Mouse (Mus musculus): ENCODE measurements at regions not wholly inside any gene's neighbourhood (a gene's known extent, or its start where the extent isn't known, plus 50 kb on each side); places are given as distances from the start of the nearest gene placed in this dataset.

DNA sequence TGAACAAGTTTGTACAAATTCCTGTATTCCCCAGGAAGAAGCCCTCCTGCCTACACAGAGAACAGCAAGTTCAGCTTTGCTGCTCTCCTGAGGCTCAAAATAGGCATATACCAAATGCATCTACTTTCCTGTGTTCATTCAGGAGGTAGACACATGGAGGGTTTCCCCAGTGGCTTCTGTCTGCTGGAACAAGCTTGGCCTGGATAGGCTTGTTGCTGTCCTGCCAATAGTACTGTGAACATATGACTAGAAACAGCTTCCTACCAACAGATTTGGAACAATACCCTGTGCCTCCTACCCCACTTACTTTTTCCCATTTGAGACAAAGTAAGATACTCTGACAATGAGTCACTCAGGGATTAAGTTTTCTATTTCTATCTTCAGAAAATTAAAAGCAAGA lies 93.8 kb upstream of the Wdpcp start:
- peak; percentile 70 for DNase-seq (ENCODE audit: low read depth, low spot score)

DNA sequence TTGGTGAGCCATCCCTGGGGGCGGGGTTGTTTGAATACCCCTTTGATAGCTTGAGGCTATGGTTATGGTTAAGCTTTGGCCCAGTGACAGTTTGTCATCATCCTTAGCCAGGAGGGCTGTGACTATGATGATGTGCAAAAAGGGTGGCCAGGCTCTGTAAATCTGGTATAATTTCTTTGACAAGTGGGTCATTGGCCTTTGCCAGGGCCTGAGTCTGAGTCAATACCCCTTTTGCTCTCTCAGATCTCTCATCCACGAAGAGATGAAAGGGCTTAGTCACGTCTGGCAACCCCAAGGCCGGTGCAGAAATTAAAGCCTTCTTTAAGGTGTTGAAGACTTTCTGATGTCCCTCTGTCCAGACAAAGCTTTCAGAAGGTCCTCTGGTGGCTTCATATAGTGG lies 99.7 kb upstream of the Ugp2 start:
- DNase-seq (ENCODE audit: low read depth, low spot score) = no peak

DNA sequence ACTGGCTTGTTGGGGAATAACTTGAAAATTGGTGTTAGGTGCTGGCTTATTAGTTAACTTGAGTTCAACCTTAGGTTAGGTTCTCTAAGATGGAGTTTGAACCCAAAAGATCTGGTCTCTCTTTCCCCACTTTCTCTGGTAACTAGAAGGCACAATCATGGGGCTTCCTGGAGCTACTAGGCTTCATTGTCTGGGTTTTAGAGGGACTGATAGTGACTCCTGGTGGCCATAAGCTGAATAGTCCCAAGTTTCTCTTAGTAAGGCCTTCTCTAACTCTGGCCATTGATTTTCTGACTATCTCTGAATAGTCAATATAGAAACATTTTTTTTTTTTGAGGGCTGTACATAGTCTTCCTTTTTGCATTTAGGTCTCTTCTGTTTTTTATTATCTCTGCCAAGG lies 97.5 kb upstream of the Ugp2 start:
- DNase-seq (ENCODE audit: low read depth, low spot score) = no peak

DNA sequence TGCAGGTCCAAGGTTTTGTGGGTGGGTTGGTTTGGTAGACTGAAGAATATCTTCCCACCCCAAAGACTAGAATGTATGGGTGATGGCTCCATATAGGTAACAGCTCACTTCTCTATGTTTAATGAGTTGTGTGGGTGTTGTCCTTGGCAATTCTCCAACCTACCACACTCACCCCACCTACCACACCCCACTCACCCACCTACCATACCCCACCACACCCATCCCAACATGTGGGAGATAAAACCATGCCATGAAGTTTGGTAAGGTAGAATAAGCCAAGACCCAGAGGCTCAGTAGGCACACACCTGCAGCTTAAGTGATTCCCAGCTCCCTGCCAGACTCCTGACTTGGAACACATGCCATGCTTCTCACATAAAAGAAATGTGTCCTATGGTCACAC lies 89.0 kb upstream of the Ugp2 start:
- DNase-seq (ENCODE audit: low read depth, low spot score) = no peak

DNA sequence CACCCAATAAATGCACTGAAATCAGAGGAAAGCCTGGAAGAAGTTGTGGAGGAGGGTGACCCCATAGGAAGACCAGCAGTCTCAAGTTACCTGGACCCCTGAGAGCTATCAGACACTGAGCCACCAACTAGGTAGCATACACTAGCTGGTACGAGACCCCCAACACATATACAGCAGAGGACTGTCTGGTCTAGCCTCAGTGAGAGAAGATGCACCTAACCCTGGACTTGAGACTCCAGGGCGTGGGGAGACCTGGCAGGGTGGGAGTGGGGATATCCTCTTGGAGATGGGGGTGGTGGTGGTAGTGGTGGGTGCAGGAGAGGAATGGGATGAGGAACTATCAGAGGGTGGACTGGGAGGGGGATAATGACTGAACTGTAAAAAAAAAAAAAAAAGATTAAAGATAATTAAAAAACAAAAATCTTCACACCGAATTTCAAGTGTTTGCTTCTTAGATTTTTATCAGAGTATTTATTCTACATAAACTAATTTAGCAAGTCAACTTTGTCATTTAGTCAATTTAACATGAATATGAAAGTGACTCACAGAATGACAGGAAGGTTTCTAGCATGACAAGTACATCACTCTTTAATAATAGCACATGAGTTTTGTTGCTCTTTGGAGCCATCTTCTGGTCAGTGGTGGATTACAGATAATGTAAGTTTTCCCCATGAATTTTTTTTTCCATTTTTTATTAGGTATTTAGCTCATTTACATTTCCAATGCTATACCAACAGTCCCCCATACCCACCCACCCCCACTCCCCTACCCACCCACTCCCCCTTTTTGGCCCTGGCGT lies 82.5 kb upstream of the Ugp2 start:
- DNase-seq (ENCODE audit: low read depth, low spot score) = peak; percentile 24

DNA sequence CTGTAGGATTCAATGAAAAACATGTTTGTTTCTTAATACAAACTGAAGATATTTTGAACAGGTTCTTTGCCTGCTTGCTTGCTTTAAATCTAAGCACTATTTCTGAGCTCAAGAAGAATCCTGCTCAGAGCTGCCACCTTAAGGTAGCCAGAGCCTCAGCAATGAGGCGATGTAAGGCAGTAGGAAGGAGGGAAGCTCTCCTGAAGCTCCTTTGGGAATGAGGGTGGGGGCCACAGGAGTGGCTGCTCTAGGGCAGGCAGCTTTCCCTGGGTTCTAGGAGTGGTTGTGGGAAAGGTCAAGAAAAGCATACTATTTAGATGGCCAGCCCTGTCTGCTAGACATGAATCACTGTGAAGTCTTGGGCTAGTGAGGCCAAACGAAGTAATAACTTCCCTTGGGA lies 62.7 kb upstream of the Ugp2 start:
- DNase-seq (ENCODE audit: low read depth, low spot score) = peak; percentile 35

DNA sequence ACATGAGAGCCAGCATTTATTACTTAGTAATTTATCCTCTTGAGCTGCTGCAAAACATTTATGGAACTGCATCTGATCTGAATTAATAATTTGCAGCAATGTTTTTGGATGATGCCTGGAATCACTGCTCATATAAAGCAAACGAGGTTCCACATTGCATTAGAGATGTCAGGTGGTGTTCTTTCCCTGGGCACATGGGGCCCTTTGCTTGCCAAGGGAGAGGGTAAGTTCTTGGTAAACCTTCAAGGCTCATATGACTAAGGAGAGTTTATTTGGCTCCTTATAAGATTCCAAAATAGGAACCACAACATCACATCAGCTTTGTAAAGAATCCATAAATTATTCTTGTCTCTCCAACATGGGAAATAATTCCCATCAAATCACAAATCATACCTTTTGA lies 59.0 kb upstream of the Ugp2 start:
- no peak for DNase-seq (ENCODE audit: low read depth, low spot score)

DNA sequence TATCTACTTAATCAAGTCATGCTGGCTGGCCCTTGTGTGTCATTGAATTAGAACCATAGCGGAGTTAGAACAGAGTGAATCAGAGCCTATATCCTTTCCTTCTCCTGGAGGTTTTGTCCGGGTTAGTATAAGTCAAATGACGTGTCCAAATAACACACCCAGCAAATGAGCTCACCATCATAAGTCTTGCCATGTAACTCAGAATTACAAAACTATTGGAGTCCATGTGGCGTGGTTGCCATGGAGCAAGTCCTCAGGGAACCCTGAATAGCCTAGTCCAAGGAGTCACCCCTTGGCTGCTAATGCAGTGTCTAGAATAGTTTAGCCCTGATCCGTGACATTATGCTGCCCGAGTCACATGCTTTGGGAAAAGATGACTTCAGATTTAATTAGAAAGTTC lies 57.7 kb upstream of the Ugp2 start:
- DNase-seq (ENCODE audit: low read depth, low spot score) = no peak

DNA sequence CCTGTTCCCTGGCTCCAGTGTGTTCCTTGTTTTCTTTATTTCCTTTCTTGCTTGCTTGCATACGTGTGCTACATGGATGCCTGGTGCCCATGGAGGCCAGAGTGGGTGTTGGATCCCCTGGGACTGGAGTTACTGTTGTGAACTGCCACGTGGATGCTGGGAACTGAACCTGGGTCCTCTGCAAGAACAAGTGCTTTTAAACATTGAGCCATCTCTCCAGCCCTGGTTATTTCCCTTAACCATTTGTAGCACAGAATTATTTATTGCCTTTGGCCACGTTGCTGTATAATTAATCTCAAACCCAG lies 57.0 kb upstream of the Ugp2 start:
- DNase-seq (ENCODE audit: low read depth, low spot score) = no peak

DNA sequence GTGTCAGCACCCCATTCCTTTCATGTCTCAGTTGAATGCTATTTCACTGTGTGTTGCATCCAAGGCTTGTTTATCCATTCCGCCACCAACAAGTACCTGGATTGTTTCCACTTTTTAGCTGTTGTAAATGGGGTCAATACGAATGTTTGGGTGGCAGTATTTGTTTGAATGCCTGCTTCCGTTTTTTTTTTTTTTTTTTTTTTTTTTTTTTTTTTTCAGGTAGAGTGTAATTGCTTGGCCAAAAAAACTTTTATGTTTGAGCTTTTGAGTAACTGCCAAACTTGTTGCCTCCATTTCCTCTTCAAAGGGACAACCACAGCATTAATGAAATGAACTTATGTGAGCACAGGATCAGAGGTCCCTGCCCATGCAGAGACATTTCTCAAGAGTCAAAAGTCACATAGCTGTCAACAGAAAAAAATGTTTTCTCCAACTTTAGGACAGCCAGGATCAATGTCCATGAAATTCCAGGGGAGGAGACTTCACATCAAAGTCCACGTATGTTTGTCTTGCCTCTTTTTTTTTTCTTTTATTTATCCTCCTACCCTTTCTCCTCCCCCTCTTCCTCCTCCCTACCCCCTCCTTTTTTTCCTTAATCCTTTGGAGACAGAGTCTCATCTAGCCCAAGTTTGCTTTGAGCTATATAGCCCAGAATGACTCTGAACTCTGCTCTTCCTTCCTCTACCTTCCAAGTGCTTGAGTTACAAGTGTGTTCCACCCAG lies 56.5 kb upstream of the Ugp2 start:
- no peak for DNase-seq (ENCODE audit: low read depth, low spot score)

DNA sequence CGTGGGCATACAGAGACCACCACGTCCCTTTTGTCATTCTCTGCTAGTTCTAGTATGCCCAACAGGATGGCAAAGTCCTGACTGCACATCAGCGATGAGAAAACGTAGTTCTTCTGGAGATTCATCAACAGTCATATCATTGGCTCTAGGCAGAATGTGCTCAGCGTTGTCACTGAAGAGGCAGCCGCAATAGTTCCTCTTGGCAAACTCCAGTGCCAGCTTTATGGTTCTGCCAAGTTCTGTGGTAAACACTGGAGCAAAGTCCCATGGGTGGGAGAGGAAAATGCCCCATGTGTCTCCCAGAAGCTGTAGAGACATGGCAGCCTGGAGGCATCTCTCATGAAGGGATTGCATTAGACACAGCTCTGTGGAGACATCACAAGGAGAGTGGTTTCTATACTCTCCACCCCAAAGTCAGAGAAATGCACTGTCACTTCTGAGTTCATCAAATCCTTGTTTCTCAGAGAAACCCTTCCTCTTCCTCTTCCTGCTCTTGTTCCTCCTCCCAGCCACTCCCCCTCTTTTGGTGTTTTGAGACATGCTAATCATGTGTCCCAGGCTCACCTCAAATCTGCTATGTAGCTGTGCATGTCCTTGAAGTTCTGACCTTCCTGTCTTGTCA lies 54.6 kb upstream of the Ugp2 start:
- DNase-seq (ENCODE audit: low read depth, low spot score) = peak; percentile 12

DNA sequence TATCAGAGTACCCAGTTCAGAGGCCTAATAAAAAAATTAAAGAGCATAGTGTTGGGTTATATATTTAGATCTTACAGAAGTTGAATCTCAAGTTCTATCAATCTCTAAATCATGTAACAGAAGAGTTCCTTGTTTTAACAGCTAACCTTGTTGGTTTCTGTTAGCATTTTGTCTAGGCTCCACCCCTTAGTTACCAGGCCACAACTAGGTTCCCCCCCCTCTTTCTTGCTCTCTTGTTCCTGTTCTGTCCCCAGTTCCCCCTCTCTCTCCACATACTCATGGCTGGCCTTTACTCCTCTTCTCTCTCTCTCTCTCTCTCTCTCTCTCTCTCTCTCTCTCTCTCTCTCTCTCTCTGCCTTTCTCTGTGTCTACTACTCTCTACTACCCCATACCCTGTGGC lies 53.3 kb upstream of the Ugp2 start:
- no peak for DNase-seq (ENCODE audit: low read depth, low spot score)

DNA sequence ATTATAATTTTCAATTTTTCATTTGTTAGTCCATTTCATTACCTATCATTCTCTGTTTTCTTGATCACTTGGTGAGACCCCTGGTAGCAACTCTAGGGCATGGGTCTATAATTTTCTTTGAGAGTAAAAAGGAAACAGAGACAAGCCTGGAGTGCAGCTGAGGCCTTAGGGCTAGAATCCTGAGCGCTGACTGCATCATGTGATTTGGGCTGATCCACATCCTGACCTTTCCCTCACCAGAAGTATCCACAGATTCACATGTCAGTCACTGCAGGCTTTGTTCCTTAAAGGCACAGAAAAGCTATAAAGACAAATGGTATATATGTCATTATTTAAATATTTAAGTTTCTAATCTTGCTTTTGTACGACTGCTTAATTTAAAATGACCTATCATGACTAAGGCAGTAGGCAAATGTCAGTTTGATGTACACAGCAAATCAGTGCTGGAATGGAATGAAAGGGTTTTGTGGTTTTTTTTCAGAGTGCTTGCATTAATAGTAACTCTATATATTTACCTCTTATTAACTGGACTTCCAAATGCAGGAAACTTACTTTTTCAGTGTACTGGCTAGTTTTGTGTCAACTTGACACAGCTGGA lies 51.4 kb upstream of the Ugp2 start:
- no peak for DNase-seq (ENCODE audit: low read depth, low spot score)

Data from telencephalon, adult 2 months (tissue).